Mouse (Mus musculus): ENCODE measurements around the gene Rhbdf2. TPM values are rescaled to one million over a fixed set of nuclear protein-coding genes. Genes with fewer than 3 reads are reported as not detected.
A peak's percentile ranks its signal among the peaks of the same experiment; 100 is the strongest.
"Not testable (repeated sequence)": the region's sequence is repeated elsewhere in the genome, so short reads cannot be mapped to it uniquely, and the experiment has no call there.

Rhbdf2 gene
- polyA plus RNA-seq, 1 experiment from 2014 or later = 5.8 TPM

GRCm38 (mm10) chr11:116636607-116637006 lies 9.8 kb upstream of the Rhbdf2 start:
- H3K9me3 ChIP-seq (replicated peaks); H3K27me3 ChIP-seq; H3K4me2 ChIP-seq; H3K4me3 ChIP-seq (replicated peaks); H3K27ac ChIP-seq; H3K9ac ChIP-seq; DNase-seq; H3K4me1 ChIP-seq (replicated peaks); ATAC-seq (ENCODE audit: low read depth); H3K36me3 ChIP-seq: not testable (repeated sequence)
- WGBS (ENCODE audit: insufficient replicate concordance) = 52% methylated on average over 8 of the region's 8 CpGs

GRCm38 (mm10) chr11:116632962-116633361 lies 6.1 kb upstream of the Rhbdf2 start:
- Histone ChIP-seq H3K9ac (no peak overlapping the region), H3K27ac (no peak overlapping the region), H3K4me1 (replicated peaks) (peaks cover 10% of the 10 kb centered on the region), H3K27me3 (no peaks in the 10 kb centered on the region), H3K9me3 (replicated peaks) (no peaks in the 10 kb centered on the region), H3K4me3 (replicated peaks) (no peak overlapping the region), H3K36me3 (no peaks in the 10 kb centered on the region), H3K4me2 (no peak overlapping the region)
- no peak for ATAC-seq (ENCODE audit: low read depth)
- DNase-seq = no peak
- WGBS (ENCODE audit: insufficient replicate concordance) = 77% methylated on average over 10 of the region's 10 CpGs

- Histone ChIP-seq H3K9ac (no peak overlapping the region), H3K4me1 (replicated peaks) (peaks cover 33% of the 10 kb centered on the region), H3K9me3 (replicated peaks) (no peaks in the 10 kb centered on the region), H3K27ac (no peak overlapping the region), H3K4me2 (no peak overlapping the region), H3K4me3 (replicated peaks) (no peak overlapping the region), H3K27me3 (no peaks in the 10 kb centered on the region), H3K36me3 (no peaks in the 10 kb centered on the region)
- ATAC-seq (ENCODE audit: low read depth) (no peak), DNase-seq (no peak)
- 41% methylated on average over 12 of the region's 12 CpGs for WGBS (ENCODE audit: insufficient replicate concordance)
These were observed 3.5 kb upstream of the Rhbdf2 start for GRCm38 (mm10) chr11:116630171-116630965.

GRCm38 (mm10) chr11:116629472-116629871 lies 2.7 kb upstream of the Rhbdf2 start:
- no peaks in the 10 kb centered on the region for H3K9me3 ChIP-seq (replicated peaks)
- H3K27ac ChIP-seq = no peak overlapping the region
- no peak overlapping the region for H3K9ac ChIP-seq
- H3K4me2 ChIP-seq = no peak overlapping the region
- DNase-seq = no peak
- WGBS (ENCODE audit: insufficient replicate concordance) = 74% methylated on average over 6 of the region's 6 CpGs
- H3K4me1 ChIP-seq (replicated peaks) = peaks cover 42% of the 10 kb centered on the region
- H3K36me3 ChIP-seq = no peaks in the 10 kb centered on the region
- H3K4me3 ChIP-seq (replicated peaks) = no peak overlapping the region
- no peak for ATAC-seq (ENCODE audit: low read depth)
- no peaks in the 10 kb centered on the region for H3K27me3 ChIP-seq

DNA sequence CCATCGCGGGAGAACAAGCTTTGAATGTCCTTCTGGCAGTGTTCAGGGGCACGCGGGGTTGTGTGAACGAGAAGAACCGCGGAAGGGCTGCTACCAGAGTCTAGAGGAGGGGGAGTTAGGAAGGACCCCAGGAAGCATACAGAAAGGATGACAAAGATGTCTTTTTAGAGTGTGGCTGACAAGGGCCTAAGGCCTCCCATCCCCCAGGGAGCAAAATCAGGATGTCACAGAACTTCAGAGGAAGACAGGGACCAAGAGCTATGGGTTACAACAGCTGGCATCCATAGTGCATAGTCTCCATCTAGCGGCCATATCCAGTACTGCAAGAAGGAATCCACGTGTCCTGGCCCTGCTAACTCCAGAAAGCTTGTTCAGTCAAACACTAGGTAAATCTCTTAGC lies 1.9 kb upstream of the Rhbdf2 start:
- no peak overlapping the region for H3K4me2 ChIP-seq
- 59% methylated on average over 9 of the region's 9 CpGs for WGBS (ENCODE audit: insufficient replicate concordance)
- no peaks in the 10 kb centered on the region for H3K36me3 ChIP-seq
- H3K27ac ChIP-seq = no peak overlapping the region
- H3K27me3 ChIP-seq = no peaks in the 10 kb centered on the region
- H3K4me3 ChIP-seq (replicated peaks) = no peak overlapping the region
- no peaks in the 10 kb centered on the region for H3K9me3 ChIP-seq (replicated peaks)
- no peak for ATAC-seq (ENCODE audit: low read depth)
- H3K9ac ChIP-seq = no peak overlapping the region
- peaks cover 43% of the 10 kb centered on the region for H3K4me1 ChIP-seq (replicated peaks)
- peak; percentile 72 for DNase-seq

GRCm38 (mm10) chr11:116627072-116628020 lies 527 bp upstream of the Rhbdf2 start:
- WGBS (ENCODE audit: insufficient replicate concordance) = 22% methylated on average over 10 of the region's 10 CpGs
- Histone ChIP-seq H3K9ac (no peak overlapping the region), H3K4me3 (replicated peaks) (no peak overlapping the region), H3K27me3 (no peaks in the 10 kb centered on the region), H3K4me2 (no peak overlapping the region), H3K9me3 (replicated peaks) (no peaks in the 10 kb centered on the region), H3K36me3 (no peaks in the 10 kb centered on the region), H3K27ac (peak overlapping the region; percentile 66), H3K4me1 (replicated peaks) (peaks cover 57% of the 10 kb centered on the region)
- no peak for DNase-seq
- no peak for ATAC-seq (ENCODE audit: low read depth)

GRCm38 (mm10) chr11:116625081-116626000 lies 1.5 kb downstream of the Rhbdf2 start:
- no peak overlapping the region for H3K4me3 ChIP-seq (replicated peaks)
- H3K9me3 ChIP-seq (replicated peaks) = no peaks in the 10 kb centered on the region
- 37% methylated on average over 17 of the region's 17 CpGs for WGBS (ENCODE audit: insufficient replicate concordance)
- ATAC-seq (ENCODE audit: low read depth) = peak; percentile 25
- DNase-seq = peak; percentile 66
- no peaks in the 10 kb centered on the region for H3K27me3 ChIP-seq
- H3K9ac ChIP-seq = peak overlapping the region; percentile 44; the same call in 1 of the 2 replicates
- peak overlapping the region; percentile 87 for H3K27ac ChIP-seq
- peaks cover 77% of the 10 kb centered on the region for H3K4me1 ChIP-seq (replicated peaks)
- peak overlapping the region; percentile 94 for H3K4me2 ChIP-seq
- no peaks in the 10 kb centered on the region for H3K36me3 ChIP-seq

DNA sequence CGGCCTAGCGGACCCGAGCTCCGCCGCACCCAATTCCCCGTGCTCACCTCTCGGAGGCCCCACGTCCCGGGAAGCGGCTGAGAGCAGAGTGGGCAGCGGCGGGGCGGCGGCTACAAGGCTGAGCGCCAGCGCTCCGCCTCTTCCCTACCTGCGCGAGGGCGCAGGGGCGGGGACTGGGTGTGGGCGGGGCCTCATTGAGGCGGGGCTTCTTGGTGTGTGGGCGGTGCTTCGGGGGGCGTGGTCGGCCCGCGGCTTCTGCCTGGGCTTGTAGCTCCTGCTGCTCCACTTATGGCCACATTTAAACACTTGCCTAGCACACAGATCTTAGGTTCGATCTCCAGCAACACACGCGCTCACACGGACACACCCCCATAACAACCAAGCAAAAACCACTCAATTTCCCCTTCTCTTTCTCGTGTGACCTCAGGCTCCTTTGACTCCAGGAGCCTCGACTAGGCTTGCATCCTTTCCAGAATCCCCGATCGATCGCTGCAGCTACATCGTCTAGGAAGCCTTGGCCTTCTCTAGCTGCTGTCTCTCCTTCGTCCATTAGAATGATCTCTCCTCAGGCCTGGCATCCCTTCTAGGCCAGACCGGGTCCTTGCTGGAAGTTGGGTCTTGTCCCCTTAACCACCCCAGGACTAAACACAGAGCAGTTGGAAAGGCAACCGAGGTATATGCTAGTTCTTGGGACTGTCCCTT lies 2.5 kb downstream of the Rhbdf2 start:
- Histone ChIP-seq H3K27me3 (no peaks in the 10 kb centered on the region), H3K4me3 (replicated peaks) (peak overlapping the region; percentile 86), H3K9ac (peak overlapping the region; percentile 93), H3K27ac (peak overlapping the region; percentile 97), H3K4me2 (peak overlapping the region; percentile 94), H3K4me1 (replicated peaks) (peaks cover 87% of the 10 kb centered on the region), H3K9me3 (replicated peaks) (no peaks in the 10 kb centered on the region), H3K36me3 (no peaks in the 10 kb centered on the region)
- ATAC-seq (ENCODE audit: low read depth) (peak; percentile 71), DNase-seq (peak; percentile 92)
- WGBS (ENCODE audit: insufficient replicate concordance) = 10% methylated on average over 42 of the region's 42 CpGs

GRCm38 (mm10) chr11:116623281-116624124 lies 3.3 kb downstream of the Rhbdf2 start:
- Histone ChIP-seq H3K4me3 (replicated peaks) (peak overlapping the region; percentile 86), H3K9ac (peak overlapping the region; percentile 93), H3K4me1 (replicated peaks) (peaks cover 93% of the 10 kb centered on the region), H3K4me2 (peak overlapping the region; percentile 94), H3K9me3 (replicated peaks) (no peaks in the 10 kb centered on the region), H3K27me3 (no peaks in the 10 kb centered on the region), H3K36me3 (no peaks in the 10 kb centered on the region), H3K27ac (peak overlapping the region; percentile 97)
- DNase-seq (no peak), ATAC-seq (ENCODE audit: low read depth) (no peak; the same call in none of the 2 replicates)
- 4% methylated on average over 40 of the region's 40 CpGs for WGBS (ENCODE audit: insufficient replicate concordance)

Data from liver, embryonic 13.5 days (tissue).